Mouse (Mus musculus) spleen, adult 2 months (tissue): ENCODE results near the gene Lmo2. TPM values are rescaled to one million over a fixed set of nuclear protein-coding genes. Genes with fewer than 3 reads are reported as not detected.

ENCODE experiments used
- DNase-seq, 2 experiments: peaks; one replicate each; pipeline versions ENCODE4 v3.0.0 to v3.0.0-alpha.2; 2012 to 2021; ENCODE audit warnings: low spot score in 2 of 2, low read depth in 1 of 2
- H3K27ac ChIP-seq: fragments of 200-500 bp; 2 replicates; pipeline ENCODE4 v1.5.1; 2012; ENCODE audit warnings: low read length, inconsistent platforms; ENCODE audit not compliant: insufficient read depth
- H3K27me3 ChIP-seq: fragments of 200-500 bp; 2 replicates; pipeline ENCODE4 v1.6.1; 2012; ENCODE audit warnings: mild to moderate bottlenecking, moderate library complexity, low read length, inconsistent platforms; ENCODE audit not compliant: control insufficient read depth, insufficient read depth
- H3K36me3 ChIP-seq: fragments of 200-500 bp; 2 replicates; pipeline ENCODE4 v1.6.1; 2012; ENCODE audit warnings: mild to moderate bottlenecking, low read length, inconsistent platforms; ENCODE audit not compliant: control insufficient read depth, insufficient read depth
- H3K4me1 ChIP-seq: fragments of 200-500 bp; 2 replicates; pipeline ENCODE4 v1.6.1; 2011; ENCODE audit warnings: inconsistent platforms; ENCODE audit not compliant: control insufficient read depth, insufficient read depth, insufficient read length
- H3K4me3 ChIP-seq: fragments of 200-500 bp; 2 replicates; pipeline ENCODE4 v1.5.1; 2011; ENCODE audit warnings: mild to moderate bottlenecking, inconsistent platforms; ENCODE audit not compliant: insufficient read depth, insufficient read length; ENCODE audit errors: extremely low read depth
- CTCF ChIP-seq: fragments of 200-500 bp; IDR thresholded peaks from 2 replicates; pipeline ENCODE4 v1.5.1; 2011; ENCODE audit warnings: mild to moderate bottlenecking, inconsistent platforms; ENCODE audit not compliant: insufficient read depth, insufficient read length, insufficient replicate concordance; ENCODE audit errors: extremely low read depth
- POLR2A ChIP-seq: fragments of 200-500 bp; IDR thresholded peaks from 2 replicates; pipeline ENCODE4 v1.6.1; 2011; ENCODE audit warnings: low read depth, low read length, inconsistent platforms
- WGBS: fragments of 180-500 bp; shearing (Covaris S2); methylation state at CpG from one replicate; pipeline ENCODE4 v1.1.7; 2018; 5-methylcytosine and 5-hydroxymethylcytosine counted together
- polyA plus RNA-seq: library from polyadenylated mRNA; depleted of rRNA; stranded (reverse); fragments of >200 nt; gene quantifications from 2 replicates; pipeline ENCODE4 v1.2.3, GENCODE M21; 2012

Gene Lmo2
- polyA plus RNA-seq, 1 experiment = 91.1 TPM

GRCm38 (mm10) chr2:103953050-103953835 is 4.5 kb upstream of the Lmo2 start:
- 93% methylated on average over 6 of the region's 6 CpGs for WGBS
- Histone ChIP-seq H3K4me1 (no peaks in the 10 kb centered on the region), H3K4me3 (no peak overlapping the region), H3K27me3 (no peaks in the 10 kb centered on the region), H3K27ac (no peak overlapping the region), H3K36me3 (no peaks in the 10 kb centered on the region)
- no peak for DNase-seq
- TF ChIP-seq CTCF = no peak
- no peak for TF ChIP-seq POLR2A

GRCm38 (mm10) chr2:103955714-103956113 is 2.1 kb upstream of the Lmo2 start:
- DNase-seq = no peak
- TF ChIP-seq CTCF (no peak), POLR2A (no peak)
- H3K4me1 ChIP-seq = no peaks in the 10 kb centered on the region
- H3K36me3 ChIP-seq = no peaks in the 10 kb centered on the region
- 67% methylated on average over 3 of the region's 3 CpGs for WGBS
- H3K4me3 ChIP-seq = no peak overlapping the region
- H3K27ac ChIP-seq = no peak overlapping the region
- H3K27me3 ChIP-seq = no peaks in the 10 kb centered on the region

- Histone ChIP-seq H3K4me3 (no peak overlapping the region), H3K4me1 (peaks cover 1% of the 10 kb centered on the region; the same call in 1 of the 2 replicates), H3K27ac (no peak overlapping the region), H3K27me3 (no peaks in the 10 kb centered on the region), H3K36me3 (no peaks in the 10 kb centered on the region)
- TF ChIP-seq CTCF = no peak
- TF ChIP-seq POLR2A = no peak
- DNase-seq = no peak
- 76% methylated on average over 6 of the region's 6 CpGs for WGBS
These were observed 919 bp upstream of the Lmo2 start for GRCm38 (mm10) chr2:103956867-103957266.

- no peak for DNase-seq
- H3K27me3 ChIP-seq = no peaks in the 10 kb centered on the region
- no peaks in the 10 kb centered on the region for H3K36me3 ChIP-seq
- no peak for TF ChIP-seq CTCF
- TF ChIP-seq POLR2A = no peak
- H3K4me3 ChIP-seq = no peak overlapping the region
- no peak overlapping the region for H3K27ac ChIP-seq
- peaks cover 8% of the 10 kb centered on the region; the same call in 1 of the 2 replicates for H3K4me1 ChIP-seq
- WGBS = 62% methylated on average over 3 of the region's 3 CpGs
These were observed 848 bp downstream of the Lmo2 start for GRCm38 (mm10) chr2:103958634-103959033.

- no peak for DNase-seq
- Histone ChIP-seq H3K4me3 (no peak overlapping the region; the same call in 1 of the 2 replicates), H3K27ac (peak overlapping the region; percentile 20; the same call in 1 of the 2 replicates), H3K4me1 (peaks cover 8% of the 10 kb centered on the region; the same call in 1 of the 2 replicates), H3K36me3 (no peaks in the 10 kb centered on the region), H3K27me3 (no peaks in the 10 kb centered on the region)
- TF ChIP-seq CTCF (no peak), POLR2A (no peak)
- WGBS = 87% methylated on average over 5 of the region's 5 CpGs
These were observed 1.3 kb downstream of the Lmo2 start for GRCm38 (mm10) chr2:103959066-103959465.

- Histone ChIP-seq H3K27me3 (no peaks in the 10 kb centered on the region), H3K4me1 (peaks cover 8% of the 10 kb centered on the region; the same call in 1 of the 2 replicates), H3K27ac (no peak overlapping the region), H3K36me3 (no peaks in the 10 kb centered on the region), H3K4me3 (no peak overlapping the region; the same call in 1 of the 2 replicates)
- 87% methylated on average over 6 of the region's 6 CpGs for WGBS
- no peak for DNase-seq
- TF ChIP-seq CTCF = no peak
- TF ChIP-seq POLR2A = no peak
These were observed 1.8 kb downstream of the Lmo2 start for GRCm38 (mm10) chr2:103959574-103959973.

- H3K4me1 ChIP-seq = peaks cover 13% of the 10 kb centered on the region; the same call in 1 of the 2 replicates
- no peak overlapping the region for H3K4me3 ChIP-seq
- no peaks in the 10 kb centered on the region for H3K27me3 ChIP-seq
- TF ChIP-seq CTCF (no peak), POLR2A (no peak)
- H3K36me3 ChIP-seq = no peaks in the 10 kb centered on the region
- 22% methylated on average over 4 of the region's 4 CpGs for whole genome bisulfite sequencing
- H3K27ac ChIP-seq = no peak overlapping the region
- DNase-seq = no peak
These were observed 4.6 kb downstream of the Lmo2 start for GRCm38 (mm10) chr2:103962349-103962748.
